Mouse (Mus musculus) forebrain, embryonic 12.5 days (tissue): ENCODE measurements at regions not wholly inside any gene's neighbourhood (a gene's known extent, or its start where the extent isn't known, plus 50 kb on each side); places are given as distances from the start of the nearest gene placed in this dataset.

ENCODE experiments used
- ATAC-seq: fragments of 200-750 bp; cut with Nextera tagmentation; 2 replicates; pipeline ENCODE4 v1.8.0; 2017; ENCODE audit warnings: moderate TSS enrichment; ENCODE audit not compliant: low FRiP score
- H3K27ac ChIP-seq: fragments of 300-500 bp; sonication (generic); 2 replicates; pipeline ENCODE4 v1.5.1; 2016; ENCODE audit warnings: mild to moderate bottlenecking
- H3K27me3 ChIP-seq: fragments of 300-500 bp; sonication (generic); 2 replicates; pipeline ENCODE4 v1.6.1; 2016; ENCODE audit warnings: mild to moderate bottlenecking
- H3K36me3 ChIP-seq: fragments of 300-500 bp; sonication (generic); replicated peaks from 2 replicates; pipeline ENCODE4 v1.6.1; 2016; ENCODE audit warnings: mild to moderate bottlenecking
- H3K4me1 ChIP-seq: fragments of 300-500 bp; sonication (generic); 2 replicates; pipeline ENCODE4 v1.6.1; 2016
- H3K4me2 ChIP-seq: fragments of 300-500 bp; sonication (generic); 2 replicates; pipeline ENCODE4 v1.6.1; 2016; ENCODE audit warnings: mild to moderate bottlenecking, moderate library complexity
- H3K4me3 ChIP-seq: fragments of 300-500 bp; sonication (generic); replicated peaks from 2 replicates; pipeline ENCODE4 v1.5.1; 2016; ENCODE audit warnings: mild to moderate bottlenecking
- H3K9ac ChIP-seq: fragments of 300-500 bp; sonication (generic); 2 replicates; pipeline ENCODE4 v1.6.1; 2016; ENCODE audit warnings: mild to moderate bottlenecking
- H3K9me3 ChIP-seq: fragments of 300-500 bp; sonication (generic); 2 replicates; pipeline ENCODE4 v1.6.1; 2016
- WGBS: fragments of 180-500 bp; shearing (Covaris S2); methylation state at CpG from one replicate; pipeline ENCODE4 v1.1.7; 2016; 5-methylcytosine and 5-hydroxymethylcytosine counted together

GRCm38 (mm10) chr1:128766193-128766893, 174.2 kb upstream of the Cxcr4 start:
- Histone ChIP-seq H3K4me2 (no peak overlapping the region), H3K27ac (no peak overlapping the region), H3K9ac (no peak overlapping the region), H3K27me3 (no peaks in the 10 kb centered on the region), H3K4me1 (no peaks in the 10 kb centered on the region), H3K9me3 (no peaks in the 10 kb centered on the region), H3K36me3 (no peaks in the 10 kb centered on the region), H3K4me3 (no peak overlapping the region)
- WGBS, result 57% methylated on average over 7 of the region's 7 CpGs
- ATAC-seq, result no peak

DNA sequence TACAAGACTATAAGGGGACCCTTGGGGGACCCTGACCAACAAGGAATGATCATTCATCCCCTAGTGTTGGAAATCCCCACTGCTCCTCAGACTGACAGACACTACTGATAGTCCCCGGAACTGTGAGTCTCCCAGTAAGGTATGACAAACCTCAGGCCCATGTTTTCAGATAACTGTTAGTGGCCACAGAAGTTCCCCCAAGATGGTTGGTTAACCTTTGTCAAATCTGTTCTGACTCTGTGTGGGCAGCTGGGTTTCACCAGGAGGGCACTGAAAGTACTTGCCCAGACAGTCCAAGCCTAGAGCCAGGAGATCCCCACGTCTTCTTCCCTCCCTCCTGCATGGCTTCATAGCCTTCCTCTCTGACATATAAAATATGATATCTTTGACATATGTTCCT, 173.5 kb upstream of the Cxcr4 start:
- no peak for ATAC-seq
- Histone ChIP-seq H3K9ac (no peak overlapping the region), H3K36me3 (no peaks in the 10 kb centered on the region), H3K9me3 (no peaks in the 10 kb centered on the region), H3K4me2 (no peak overlapping the region), H3K27ac (no peak overlapping the region), H3K27me3 (no peaks in the 10 kb centered on the region), H3K4me1 (no peaks in the 10 kb centered on the region), H3K4me3 (no peak overlapping the region)
- 83% methylated on average over 2 of the region's 2 CpGs for WGBS

DNA sequence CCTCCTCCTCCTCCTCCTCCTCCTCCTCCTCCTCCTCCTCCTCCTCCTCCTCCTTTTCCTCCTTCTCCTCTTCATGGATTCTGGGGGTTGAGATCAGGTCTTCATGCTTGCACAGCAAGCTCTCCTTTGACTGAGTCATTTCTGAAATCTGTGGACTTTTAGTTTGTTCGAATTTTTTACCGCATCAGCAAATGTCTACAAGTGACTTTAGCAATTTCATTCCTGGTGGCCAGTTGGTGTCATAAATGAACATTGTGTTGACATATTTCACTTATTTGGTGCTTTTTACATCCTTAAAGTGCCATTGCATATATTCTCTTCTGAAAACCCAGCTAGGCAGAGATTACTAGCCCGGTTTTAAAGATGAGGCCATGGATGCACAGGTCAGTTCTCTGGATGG, 173.0 kb upstream of the Cxcr4 start:
- H3K9ac ChIP-seq, result no peak overlapping the region
- WGBS, result 91% methylated on average over 3 of the region's 3 CpGs

DNA sequence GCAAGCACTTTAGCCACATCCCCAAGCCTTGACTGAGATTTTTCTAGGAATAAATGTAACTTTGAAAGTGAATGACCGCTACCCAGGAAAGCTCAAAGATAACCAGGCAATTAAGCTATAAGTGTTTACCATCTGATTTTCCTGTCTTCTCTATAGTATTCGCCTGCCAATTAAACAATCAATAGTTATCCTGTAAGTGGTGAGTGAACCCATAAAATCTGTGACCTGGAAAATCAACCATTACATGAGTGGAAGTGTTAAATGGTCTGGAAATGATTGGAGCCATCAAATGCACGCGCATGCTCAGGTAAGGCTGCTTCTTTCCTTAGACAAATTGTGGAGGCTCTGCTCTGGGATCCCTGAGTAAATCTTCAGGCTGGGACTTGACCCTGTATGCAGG, 170.8 kb upstream of the Cxcr4 start:
- 84% methylated on average over 4 of the region's 4 CpGs for WGBS
- H3K4me2 ChIP-seq, result no peak overlapping the region
- H3K4me1 ChIP-seq, result peaks cover 13% of the 10 kb centered on the region
- no peak for ATAC-seq
- H3K27me3 ChIP-seq, result no peaks in the 10 kb centered on the region
- H3K27ac ChIP-seq, result no peak overlapping the region
- H3K9ac ChIP-seq, result no peak overlapping the region
- H3K9me3 ChIP-seq, result no peaks in the 10 kb centered on the region
- no peak overlapping the region for H3K4me3 ChIP-seq
- no peaks in the 10 kb centered on the region for H3K36me3 ChIP-seq

More for the DNA sequence above, 173.0 kb upstream of the Cxcr4 start:
- Histone ChIP-seq H3K27ac (no peak overlapping the region), H3K9me3 (no peaks in the 10 kb centered on the region), H3K36me3 (no peaks in the 10 kb centered on the region), H3K27me3 (no peaks in the 10 kb centered on the region), H3K4me3 (no peak overlapping the region), H3K4me1 (no peaks in the 10 kb centered on the region), H3K4me2 (no peak overlapping the region)
- ATAC-seq, result no peak

DNA sequence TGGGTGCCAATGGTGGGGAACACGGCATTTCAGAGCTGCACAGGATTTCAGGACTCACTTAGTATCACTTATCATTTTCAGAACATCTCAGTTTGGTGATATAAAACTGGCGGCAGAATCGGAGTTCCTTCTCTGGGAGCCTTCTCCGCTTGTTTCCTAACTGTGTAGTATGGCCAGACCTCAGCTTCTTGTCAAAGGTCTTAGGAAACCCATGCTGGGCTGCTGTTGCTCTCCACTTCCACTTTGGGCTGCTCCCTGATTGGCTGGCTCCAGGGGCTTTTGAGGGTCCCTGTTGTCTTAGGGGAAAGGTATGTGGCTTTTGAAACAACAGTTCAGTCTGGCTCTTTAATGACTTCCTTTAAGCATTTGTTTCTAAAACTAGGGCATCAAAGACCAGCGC, 170.0 kb upstream of the Cxcr4 start:
- no peak overlapping the region for H3K4me2 ChIP-seq
- H3K4me3 ChIP-seq, result no peak overlapping the region
- 70% methylated on average over 5 of the region's 5 CpGs for WGBS
- ATAC-seq, result no peak
- H3K27ac ChIP-seq, result no peak overlapping the region
- no peak overlapping the region for H3K9ac ChIP-seq
- H3K9me3 ChIP-seq, result no peaks in the 10 kb centered on the region
- H3K4me1 ChIP-seq, result peaks cover 13% of the 10 kb centered on the region
- H3K36me3 ChIP-seq, result no peaks in the 10 kb centered on the region
- H3K27me3 ChIP-seq, result no peaks in the 10 kb centered on the region

- peak overlapping the region; percentile 59 for H3K27ac ChIP-seq
- no peak overlapping the region for H3K4me3 ChIP-seq
- no peaks in the 10 kb centered on the region for H3K9me3 ChIP-seq
- ATAC-seq, result peak; percentile 76
- no peaks in the 10 kb centered on the region for H3K36me3 ChIP-seq
- H3K4me2 ChIP-seq, result no peak overlapping the region
- H3K9ac ChIP-seq, result no peak overlapping the region
- peaks cover 13% of the 10 kb centered on the region for H3K4me1 ChIP-seq
- 66% methylated on average over 11 of the region's 11 CpGs for whole genome bisulfite sequencing
- H3K27me3 ChIP-seq, result no peaks in the 10 kb centered on the region
Observed at GRCm38 (mm10) chr1:128758802-128759481, 166.8 kb upstream of the Cxcr4 start.

DNA sequence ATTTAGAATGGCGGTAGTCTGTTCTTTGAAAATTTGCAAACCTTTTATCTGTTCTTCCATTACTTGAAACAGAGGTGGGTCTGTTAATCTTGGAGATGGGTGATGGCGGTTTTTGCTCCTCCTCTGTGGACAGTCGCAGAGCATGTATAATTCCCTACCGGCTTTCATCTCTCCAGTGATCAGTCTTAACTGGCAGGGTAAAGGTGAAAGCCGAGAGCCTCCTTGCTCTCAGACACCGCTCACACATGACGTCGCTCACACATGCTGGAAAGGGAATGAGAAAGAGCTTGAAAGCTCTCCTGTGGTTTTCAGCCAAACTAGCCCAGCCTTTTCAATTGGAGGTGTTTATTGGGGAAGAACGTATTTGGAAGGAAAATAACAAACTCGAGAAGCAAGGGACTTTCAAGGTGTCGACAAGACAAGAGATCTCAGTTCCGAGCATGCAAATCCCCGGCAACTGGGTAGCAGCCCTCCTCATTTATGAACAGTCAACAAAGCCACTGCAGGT, 166.3 kb upstream of the Cxcr4 start:
- H3K9ac ChIP-seq, result no peak overlapping the region
- WGBS, result 62% methylated on average over 13 of the region's 13 CpGs
- peak overlapping the region; percentile 59 for H3K27ac ChIP-seq
- H3K9me3 ChIP-seq, result no peaks in the 10 kb centered on the region
- H3K27me3 ChIP-seq, result no peaks in the 10 kb centered on the region
- ATAC-seq, result no peak
- H3K4me1 ChIP-seq, result peaks cover 18% of the 10 kb centered on the region
- no peak overlapping the region for H3K4me2 ChIP-seq
- no peaks in the 10 kb centered on the region for H3K36me3 ChIP-seq
- H3K4me3 ChIP-seq, result no peak overlapping the region

DNA sequence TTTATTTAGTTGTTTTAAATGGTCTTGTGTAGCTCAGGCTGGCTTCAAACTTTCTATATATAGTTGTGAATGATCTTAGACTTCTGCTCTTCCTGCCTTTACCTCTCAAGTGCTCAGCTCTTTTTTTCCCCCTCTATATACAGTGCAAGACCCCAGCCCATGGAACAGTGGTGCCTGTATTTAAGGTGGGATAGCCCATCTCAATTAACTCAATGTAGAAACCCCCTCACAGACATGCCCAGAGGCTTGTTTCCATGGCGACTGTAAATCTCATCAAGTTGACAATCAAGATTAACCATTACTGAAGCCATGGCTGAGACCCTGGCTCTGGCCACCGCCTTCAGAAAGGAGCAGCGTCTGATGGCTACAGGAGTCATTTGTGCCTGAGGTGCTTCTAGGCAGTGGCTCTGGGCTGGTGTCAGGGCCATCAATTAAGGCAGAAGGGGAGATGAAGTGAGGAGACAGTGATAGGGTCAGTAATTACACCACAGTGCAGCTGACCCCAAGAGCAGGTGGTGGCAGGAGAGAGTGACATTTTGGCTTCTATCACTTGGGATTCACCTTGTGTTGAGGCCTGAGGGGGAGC, 161.4 kb upstream of the Cxcr4 start:
- Histone ChIP-seq H3K4me2 (no peak overlapping the region), H3K4me3 (no peak overlapping the region), H3K36me3 (no peaks in the 10 kb centered on the region), H3K4me1 (peaks cover 9% of the 10 kb centered on the region), H3K9me3 (no peaks in the 10 kb centered on the region), H3K27ac (no peak overlapping the region), H3K9ac (no peak overlapping the region), H3K27me3 (no peaks in the 10 kb centered on the region)
- peak; percentile 31 for ATAC-seq
- 44% methylated on average over 3 of the region's 3 CpGs for WGBS

GRCm38 (mm10) chr1:128749437-128749994, 157.4 kb upstream of the Cxcr4 start:
- H3K36me3 ChIP-seq, result no peaks in the 10 kb centered on the region
- no peak overlapping the region for H3K4me2 ChIP-seq
- H3K9me3 ChIP-seq, result no peaks in the 10 kb centered on the region
- H3K27ac ChIP-seq, result no peak overlapping the region
- 78% methylated on average over 5 of the region's 5 CpGs for WGBS
- H3K4me3 ChIP-seq, result no peak overlapping the region
- H3K27me3 ChIP-seq, result no peaks in the 10 kb centered on the region
- H3K4me1 ChIP-seq, result peaks cover 5% of the 10 kb centered on the region
- no peak overlapping the region for H3K9ac ChIP-seq
- ATAC-seq, result no peak

DNA sequence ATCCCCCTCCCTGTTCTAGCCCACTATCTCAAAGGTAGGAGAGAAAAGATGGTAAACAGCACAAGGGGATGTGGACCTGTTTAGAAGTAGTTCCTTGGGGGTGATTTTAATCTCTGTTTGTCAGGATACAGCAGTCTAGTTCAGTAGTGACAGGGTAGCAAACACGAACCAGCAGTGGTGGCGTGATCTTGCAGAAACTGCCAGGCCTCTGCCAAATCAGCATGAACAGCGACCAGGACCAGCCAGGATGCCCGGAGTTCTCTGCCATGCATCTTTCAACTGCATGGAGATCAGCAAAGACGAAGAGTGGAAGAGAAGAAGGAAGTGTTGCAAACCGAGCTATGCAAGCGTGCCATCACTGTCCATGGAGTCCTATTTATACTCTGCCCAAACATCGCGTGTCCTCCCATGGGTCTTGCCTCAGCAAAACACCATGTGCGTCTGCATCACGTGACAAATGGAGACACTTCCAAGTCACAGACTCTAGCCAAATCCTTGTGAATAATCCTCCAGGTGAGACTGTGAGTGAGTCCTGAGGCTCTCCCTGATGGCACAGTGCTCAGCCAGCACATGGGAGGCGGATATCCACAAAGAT, 155.2 kb upstream of the Cxcr4 start:
- 94% methylated on average over 12 of the region's 12 CpGs for WGBS
- ATAC-seq, result no peak
- Histone ChIP-seq H3K36me3 (no peaks in the 10 kb centered on the region), H3K27ac (no peak overlapping the region), H3K9ac (no peak overlapping the region), H3K4me2 (no peak overlapping the region), H3K4me3 (no peak overlapping the region), H3K27me3 (no peaks in the 10 kb centered on the region), H3K9me3 (no peaks in the 10 kb centered on the region), H3K4me1 (no peaks in the 10 kb centered on the region)

DNA sequence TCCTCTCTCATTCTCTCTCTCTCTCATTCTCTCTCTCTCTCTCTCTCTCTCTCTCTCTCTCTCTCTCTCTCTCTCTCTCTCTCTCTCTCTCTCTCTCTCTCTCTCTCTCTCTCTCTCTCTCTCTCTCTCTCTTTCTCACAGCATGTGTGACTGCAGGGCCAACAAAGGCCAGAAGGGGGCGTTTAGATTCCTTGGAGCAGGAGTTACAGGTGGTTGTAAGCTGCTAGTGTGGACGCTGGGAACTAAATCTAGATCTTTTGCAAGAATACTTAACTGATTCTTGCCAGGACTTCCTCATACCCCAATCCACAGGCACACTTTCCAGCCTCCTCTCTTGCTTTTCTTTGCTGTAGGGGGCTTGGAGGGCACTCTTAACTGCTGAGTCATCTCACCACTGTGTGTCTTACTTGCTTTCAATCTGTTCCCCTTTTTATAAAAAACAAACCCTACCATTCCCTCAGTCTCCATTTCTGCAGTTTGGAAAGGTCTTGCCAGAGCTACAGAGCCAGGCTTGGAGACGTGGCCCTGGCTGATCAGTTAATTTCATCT, 154.4 kb upstream of the Cxcr4 start:
- WGBS, result 69% methylated on average over 3 of the region's 3 CpGs
- Histone ChIP-seq H3K9me3 (no peaks in the 10 kb centered on the region), H3K4me1 (no peaks in the 10 kb centered on the region), H3K4me2 (no peak overlapping the region), H3K36me3 (no peaks in the 10 kb centered on the region), H3K27me3 (no peaks in the 10 kb centered on the region), H3K9ac (no peak overlapping the region), H3K4me3 (no peak overlapping the region), H3K27ac (no peak overlapping the region)
- no peak for ATAC-seq

DNA sequence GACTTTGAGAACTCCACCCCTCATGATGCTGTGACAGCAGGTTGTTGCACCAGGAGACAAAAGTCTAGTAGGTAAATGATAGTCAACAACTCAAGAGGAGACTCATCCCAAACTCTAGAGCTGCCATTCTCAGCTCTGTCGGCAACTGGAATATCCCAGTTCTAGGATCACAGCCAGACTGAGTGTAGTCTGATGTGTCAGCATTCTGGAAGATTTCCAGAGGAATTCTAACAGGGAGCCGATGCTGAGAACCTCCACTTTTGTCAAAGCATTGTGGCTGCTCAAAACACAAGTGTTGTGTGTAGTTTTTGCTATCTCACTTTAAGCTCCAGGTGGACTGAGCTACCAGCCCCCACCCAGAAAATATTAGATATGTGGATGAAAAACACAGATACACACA, 148.5 kb upstream of the Cxcr4 start:
- Histone ChIP-seq H3K4me3 (no peak overlapping the region), H3K4me1 (no peaks in the 10 kb centered on the region), H3K9me3 (no peaks in the 10 kb centered on the region), H3K27ac (no peak overlapping the region), H3K27me3 (no peaks in the 10 kb centered on the region), H3K4me2 (no peak overlapping the region), H3K36me3 (no peaks in the 10 kb centered on the region), H3K9ac (no peak overlapping the region)
- 86% methylated on average over 2 of the region's 2 CpGs for WGBS
- no peak for ATAC-seq
